Mouse (Mus musculus) E14TG2a.4 (cell line): ENCODE measurements around the gene Elfn1.
A peak's percentile ranks its signal among the peaks of the same experiment; 100 is the strongest.

Experiments
- H3K27me3 ChIP-seq: 2 replicates; pipeline ENCODE4 v1.6.1; 2014; ENCODE audit warnings: low read length, control low read depth; ENCODE audit not compliant: insufficient read depth
- H3K36me3 ChIP-seq: 2 replicates; pipeline ENCODE4 v1.6.1; 2014; ENCODE audit warnings: low read length, control low read depth; ENCODE audit not compliant: insufficient read depth
- H3K4me1 ChIP-seq: replicated peaks from 2 replicates; pipeline ENCODE4 v1.6.1; 2014; ENCODE audit warnings: low read depth, low read length, control low read depth
- H3K4me3 ChIP-seq: replicated peaks from 2 replicates; pipeline ENCODE4 v1.5.1; 2014; ENCODE audit warnings: mild to moderate bottlenecking, low read length
- H3K9me3 ChIP-seq: 2 replicates; pipeline ENCODE4 v1.6.1; 2014; ENCODE audit warnings: low read length, control low read depth
- CTCF ChIP-seq: conservative IDR thresholded peaks from 2 replicates; pipeline ENCODE4 v1.5.1; 2014; ENCODE audit warnings: low read length
- NANOG ChIP-seq: IDR thresholded peaks from 2 replicates; pipeline ENCODE4 v1.6.1; 2014; ENCODE audit warnings: borderline replicate concordance, low read length, mixed read lengths
- POU5F1 ChIP-seq: IDR thresholded peaks from 2 replicates; pipeline ENCODE4 v1.6.1; 2014; ENCODE audit warnings: low read length, borderline replicate concordance

Elfn1 gene

DNA sequence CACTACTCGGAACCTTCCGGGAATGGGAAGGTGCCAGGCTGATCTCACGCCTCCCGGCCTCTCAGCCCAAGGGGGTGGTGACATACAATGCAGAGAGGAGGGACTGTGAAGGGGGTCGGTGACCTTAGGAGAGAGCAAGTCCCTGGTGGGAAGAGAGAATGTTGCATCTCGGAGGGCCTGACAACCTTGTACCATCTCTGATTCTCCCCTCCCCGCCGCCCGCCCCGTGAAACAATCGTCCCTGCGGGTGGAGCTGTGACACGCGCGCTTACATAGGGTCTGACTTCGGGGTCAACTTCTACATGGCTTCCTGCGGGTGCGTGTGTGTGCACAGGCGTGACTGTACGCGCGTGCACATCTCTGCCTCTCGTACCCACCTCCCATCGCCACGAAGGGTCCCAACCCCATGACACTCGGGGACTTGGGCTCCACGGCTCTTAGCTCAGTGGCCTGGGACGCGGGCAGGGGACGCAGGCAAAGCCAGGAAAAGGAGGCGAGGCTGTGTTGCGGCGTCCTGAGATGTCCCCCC is at the start of gene Elfn1:
Gene Elfn1, plus strand, starts transcription at position 230 of the 529 bp plus-strand sequence.
- Histone ChIP-seq H3K9me3 (no peaks in the 10 kb centered on the region), H3K4me1 (peaks cover 45% of the 10 kb centered on the region), H3K4me3 (peak within 1 kb of the TSS; percentile 77), H3K27me3 (peaks cover 85% of the 10 kb centered on the region), H3K36me3 (no peaks in the 10 kb centered on the region)
- TF ChIP-seq NANOG = no peak
- no peak for TF ChIP-seq POU5F1
- TF ChIP-seq CTCF = no peak

DNA sequence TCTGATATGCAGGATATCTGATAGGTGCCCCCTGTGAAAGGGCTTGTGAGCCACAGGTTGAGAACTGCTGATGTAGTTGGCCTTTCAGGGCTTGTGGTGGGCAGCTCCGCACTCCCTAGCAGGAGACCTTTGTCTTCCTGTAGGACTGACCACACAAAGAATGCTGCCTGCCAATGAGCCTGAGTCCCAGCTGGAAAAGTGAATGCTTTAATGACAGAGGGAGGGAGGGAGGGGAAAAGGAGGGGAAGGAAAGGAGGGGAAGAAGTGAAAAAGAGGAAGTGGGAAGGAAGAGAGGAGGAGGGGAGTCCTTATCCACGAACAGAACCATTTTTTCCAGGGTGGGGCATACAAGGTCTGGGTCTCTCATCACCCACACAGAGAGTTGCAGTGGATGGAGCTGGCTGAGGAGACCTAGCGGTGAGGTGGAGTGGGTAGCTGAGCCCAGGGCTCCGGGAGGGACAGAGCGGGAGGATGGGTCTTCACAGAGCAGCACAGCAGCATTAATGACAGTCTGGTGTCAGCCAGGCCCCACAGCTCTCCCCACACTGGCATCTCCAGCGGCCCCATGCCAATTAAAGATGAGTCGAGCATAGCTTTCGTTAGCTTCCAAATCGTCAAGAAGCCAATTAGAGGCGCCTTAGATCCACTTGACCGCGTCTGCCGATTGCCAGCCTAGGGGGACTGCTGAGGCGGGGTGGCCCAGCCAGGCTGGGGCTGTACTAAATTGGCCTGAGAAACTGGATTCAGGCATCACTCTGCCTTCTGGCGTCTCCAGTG is 47.2 kb upstream of the Elfn1 start:
- no peak for TF ChIP-seq POU5F1
- TF ChIP-seq NANOG = no peak
- TF ChIP-seq CTCF = no peak

GRCm38 (mm10) chr5:139862759-139863158 is 45.0 kb upstream of the Elfn1 start:
- TF ChIP-seq POU5F1 (no peak), CTCF (no peak), NANOG (no peak)
- no peaks in the 10 kb centered on the region for H3K36me3 ChIP-seq
- H3K4me1 ChIP-seq = peaks cover 4% of the 10 kb centered on the region
- H3K4me3 ChIP-seq = no peak overlapping the region
- H3K27me3 ChIP-seq = peaks cover 4% of the 10 kb centered on the region
- no peaks in the 10 kb centered on the region for H3K9me3 ChIP-seq

More for the DNA sequence above, 47.2 kb upstream of the Elfn1 start:
- Histone ChIP-seq H3K36me3 (no peaks in the 10 kb centered on the region), H3K9me3 (no peaks in the 10 kb centered on the region), H3K27me3 (peaks cover under 1% of the 10 kb centered on the region; the same call in 1 of the 2 replicates), H3K4me3 (peak overlapping the region; percentile 43; the same call in 1 of the 2 replicates), H3K4me1 (peaks cover 4% of the 10 kb centered on the region)

DNA sequence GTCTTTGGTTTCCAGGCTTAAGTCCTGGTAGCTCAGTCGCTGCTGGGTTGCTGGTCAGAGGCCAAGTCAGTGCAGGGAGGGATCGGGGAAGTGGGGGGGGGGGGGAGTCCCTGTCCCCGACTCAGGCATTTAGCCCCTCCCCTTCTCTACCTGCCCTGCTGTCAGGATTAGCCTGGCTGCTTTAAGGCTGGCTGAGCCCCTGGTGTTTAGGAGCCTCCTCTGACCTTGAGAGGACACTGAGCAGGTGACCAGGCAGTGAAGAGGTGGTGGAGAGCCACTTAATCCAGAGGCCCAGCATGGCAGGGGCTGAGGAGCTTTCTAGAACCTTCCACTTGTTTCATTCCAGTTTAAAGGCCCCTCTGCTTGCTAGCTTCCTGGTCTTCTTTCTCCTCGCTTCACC is 36.9 kb upstream of the Elfn1 start:
- Histone ChIP-seq H3K27me3 (no peaks in the 10 kb centered on the region), H3K36me3 (no peaks in the 10 kb centered on the region), H3K4me3 (no peak overlapping the region), H3K4me1 (peaks cover 15% of the 10 kb centered on the region), H3K9me3 (no peaks in the 10 kb centered on the region)
- TF ChIP-seq CTCF (no peak), POU5F1 (no peak), NANOG (no peak)

DNA sequence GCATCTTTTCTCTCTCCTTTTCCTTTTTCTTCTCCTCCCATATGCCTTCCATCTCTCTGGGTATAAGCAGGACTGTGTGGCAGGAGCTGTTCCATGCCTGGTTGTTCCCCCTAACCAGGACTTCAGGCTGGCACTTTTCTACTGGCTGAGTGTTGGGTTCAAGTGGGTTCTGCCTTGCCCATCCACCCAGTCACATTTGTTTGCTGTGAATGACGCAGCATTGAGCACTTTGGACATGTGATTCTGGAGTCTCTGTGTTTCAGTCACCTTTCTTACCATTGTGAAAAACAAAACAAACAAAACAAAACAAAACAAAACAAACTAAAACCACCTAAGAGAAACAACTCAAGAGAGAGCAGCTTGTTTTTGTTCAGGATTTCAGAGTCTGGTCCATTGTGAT is 36.2 kb upstream of the Elfn1 start:
- Histone ChIP-seq H3K4me3 (no peak overlapping the region), H3K4me1 (peaks cover 15% of the 10 kb centered on the region), H3K27me3 (no peaks in the 10 kb centered on the region), H3K9me3 (no peaks in the 10 kb centered on the region), H3K36me3 (no peaks in the 10 kb centered on the region)
- no peak for TF ChIP-seq NANOG
- no peak for TF ChIP-seq CTCF
- no peak for TF ChIP-seq POU5F1

GRCm38 (mm10) chr5:139877563-139877962 is 30.2 kb upstream of the Elfn1 start:
- Histone ChIP-seq H3K9me3 (no peaks in the 10 kb centered on the region), H3K4me3 (no peak overlapping the region), H3K27me3 (no peaks in the 10 kb centered on the region), H3K4me1 (peaks cover 9% of the 10 kb centered on the region), H3K36me3 (no peaks in the 10 kb centered on the region)
- TF ChIP-seq CTCF (no peak), NANOG (no peak), POU5F1 (no peak)

DNA sequence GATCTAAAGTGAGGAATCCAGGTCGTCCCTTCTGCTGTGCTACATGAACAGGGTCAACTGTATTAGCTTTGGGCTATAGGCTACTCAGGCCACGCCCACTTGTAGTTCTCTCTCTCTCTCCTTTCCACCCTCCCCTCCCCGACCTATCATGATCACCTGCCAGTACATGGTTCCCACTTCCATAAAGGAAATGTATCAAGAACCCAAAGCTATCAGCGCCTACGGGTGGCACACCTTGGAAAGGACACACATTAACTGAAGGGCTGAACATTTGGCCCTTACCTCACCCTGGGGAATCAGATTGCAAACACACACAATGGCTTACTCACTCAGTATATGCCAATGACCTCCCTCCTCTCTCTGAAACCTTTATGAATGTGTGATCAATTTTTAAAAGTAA is 28.0 kb upstream of the Elfn1 start:
- Histone ChIP-seq H3K4me1 (peaks cover 9% of the 10 kb centered on the region), H3K27me3 (no peaks in the 10 kb centered on the region), H3K9me3 (no peaks in the 10 kb centered on the region), H3K4me3 (no peak overlapping the region), H3K36me3 (no peaks in the 10 kb centered on the region)
- TF ChIP-seq NANOG (no peak), POU5F1 (no peak), CTCF (no peak)

GRCm38 (mm10) chr5:139881161-139881560 is 26.6 kb upstream of the Elfn1 start:
- Histone ChIP-seq H3K4me1 (peaks cover 9% of the 10 kb centered on the region), H3K9me3 (no peaks in the 10 kb centered on the region), H3K36me3 (no peaks in the 10 kb centered on the region), H3K27me3 (0 out of 2 replicates have a peak, but pooled peaks cover 2% of the 10 kb centered on the region), H3K4me3 (no peak overlapping the region)
- peak; percentile 42 for TF ChIP-seq CTCF
- no peak for TF ChIP-seq POU5F1
- TF ChIP-seq NANOG = no peak
